Mouse (Mus musculus): ENCODE measurements around the gene Ksr2. TPM values are rescaled to one million over a fixed set of nuclear protein-coding genes. Genes with fewer than 3 reads are reported as not detected.

Ksr2 gene
- polyA plus RNA-seq, 1 experiment from 2014 or later = 0.15 TPM

GRCm38 (mm10) chr5:117554505-117554904, 140.7 kb downstream of the Ksr2 start:
- H3K27ac ChIP-seq = no peak overlapping the region
- H3K4me3 ChIP-seq = no peak overlapping the region
- WGBS = 82% methylated on average over 4 of the region's 4 CpGs
- no peak overlapping the region for H3K4me2 ChIP-seq (replicated peaks)
- peaks cover 10% of the 10 kb centered on the region for H3K4me1 ChIP-seq
- no peaks in the 10 kb centered on the region for H3K9me3 ChIP-seq
- no peak for ATAC-seq (ENCODE audit: low FRiP score, low read depth)
- H3K9ac ChIP-seq = no peak overlapping the region
- no peaks in the 10 kb centered on the region for H3K27me3 ChIP-seq
- no peaks in the 10 kb centered on the region for H3K36me3 ChIP-seq

- Histone ChIP-seq H3K4me3 (no peak overlapping the region), H3K4me2 (replicated peaks) (no peak overlapping the region), H3K36me3 (no peaks in the 10 kb centered on the region), H3K9ac (no peak overlapping the region), H3K9me3 (no peaks in the 10 kb centered on the region), H3K4me1 (peaks cover 2% of the 10 kb centered on the region; the same call in 1 of the 2 replicates), H3K27me3 (no peaks in the 10 kb centered on the region), H3K27ac (no peak overlapping the region)
- whole genome bisulfite sequencing = 63% methylated on average over 9 of the region's 9 CpGs
- ATAC-seq (ENCODE audit: low FRiP score, low read depth) = no peak
These were observed 142.8 kb downstream of the Ksr2 start for GRCm38 (mm10) chr5:117556570-117556969.

GRCm38 (mm10) chr5:117561080-117561479, 147.3 kb downstream of the Ksr2 start:
- no peaks in the 10 kb centered on the region for H3K4me1 ChIP-seq
- H3K27ac ChIP-seq = no peak overlapping the region
- H3K27me3 ChIP-seq = no peaks in the 10 kb centered on the region
- 85% methylated on average over 2 of the region's 2 CpGs for WGBS
- no peak for ATAC-seq (ENCODE audit: low FRiP score, low read depth)
- no peak overlapping the region for H3K4me2 ChIP-seq (replicated peaks)
- no peak overlapping the region for H3K4me3 ChIP-seq
- H3K36me3 ChIP-seq = no peaks in the 10 kb centered on the region
- no peaks in the 10 kb centered on the region for H3K9me3 ChIP-seq
- H3K9ac ChIP-seq = no peak overlapping the region

- Histone ChIP-seq H3K4me2 (replicated peaks) (no peak overlapping the region), H3K4me3 (no peak overlapping the region), H3K9me3 (no peaks in the 10 kb centered on the region), H3K9ac (no peak overlapping the region), H3K27ac (no peak overlapping the region), H3K27me3 (no peaks in the 10 kb centered on the region), H3K4me1 (no peaks in the 10 kb centered on the region), H3K36me3 (no peaks in the 10 kb centered on the region)
- 19% methylated on average over 12 of the region's 12 CpGs for WGBS
- no peak for ATAC-seq (ENCODE audit: low FRiP score, low read depth)
These were observed 152.4 kb downstream of the Ksr2 start for GRCm38 (mm10) chr5:117566051-117566665.

- Histone ChIP-seq H3K27ac (no peak overlapping the region), H3K4me2 (replicated peaks) (no peak overlapping the region), H3K36me3 (no peaks in the 10 kb centered on the region), H3K9ac (no peak overlapping the region), H3K27me3 (no peaks in the 10 kb centered on the region), H3K4me1 (no peaks in the 10 kb centered on the region), H3K9me3 (no peaks in the 10 kb centered on the region), H3K4me3 (no peak overlapping the region)
- WGBS = 45% methylated on average over 6 of the region's 6 CpGs
- ATAC-seq (ENCODE audit: low FRiP score, low read depth) = no peak
These were observed 155.5 kb downstream of the Ksr2 start for GRCm38 (mm10) chr5:117569190-117569795.

GRCm38 (mm10) chr5:117572428-117572827, 158.6 kb downstream of the Ksr2 start:
- Histone ChIP-seq H3K9ac (no peak overlapping the region), H3K4me3 (no peak overlapping the region), H3K27ac (no peak overlapping the region), H3K9me3 (no peaks in the 10 kb centered on the region), H3K4me2 (replicated peaks) (no peak overlapping the region), H3K4me1 (no peaks in the 10 kb centered on the region), H3K27me3 (no peaks in the 10 kb centered on the region), H3K36me3 (no peaks in the 10 kb centered on the region)
- WGBS = 89% methylated on average over 14 of the region's 14 CpGs
- ATAC-seq (ENCODE audit: low FRiP score, low read depth) = no peak

- no peaks in the 10 kb centered on the region for H3K4me1 ChIP-seq
- no peak overlapping the region for H3K4me3 ChIP-seq
- 82% methylated on average over 7 of the region's 7 CpGs for WGBS
- ATAC-seq (ENCODE audit: low FRiP score, low read depth) = no peak
- H3K9me3 ChIP-seq = no peaks in the 10 kb centered on the region; the same call in 1 of the 2 replicates
- H3K9ac ChIP-seq = no peak overlapping the region
- no peak overlapping the region for H3K4me2 ChIP-seq (replicated peaks)
- H3K27ac ChIP-seq = no peak overlapping the region
- no peaks in the 10 kb centered on the region for H3K27me3 ChIP-seq
- no peaks in the 10 kb centered on the region for H3K36me3 ChIP-seq
These were observed 161.1 kb downstream of the Ksr2 start for GRCm38 (mm10) chr5:117574894-117575293.

GRCm38 (mm10) chr5:117577598-117577997, 163.8 kb downstream of the Ksr2 start:
- ATAC-seq (ENCODE audit: low FRiP score, low read depth) = no peak
- Histone ChIP-seq H3K27ac (no peak overlapping the region), H3K9me3 (no peaks in the 10 kb centered on the region; the same call in 1 of the 2 replicates), H3K4me3 (no peak overlapping the region), H3K27me3 (no peaks in the 10 kb centered on the region), H3K36me3 (no peaks in the 10 kb centered on the region), H3K4me2 (replicated peaks) (no peak overlapping the region), H3K4me1 (no peaks in the 10 kb centered on the region), H3K9ac (no peak overlapping the region)
- 86% methylated on average over 5 of the region's 5 CpGs for WGBS

GRCm38 (mm10) chr5:117581711-117582110, 167.9 kb downstream of the Ksr2 start:
- Histone ChIP-seq H3K9me3 (no peaks in the 10 kb centered on the region; the same call in 1 of the 2 replicates), H3K27ac (no peak overlapping the region), H3K4me3 (no peak overlapping the region), H3K9ac (no peak overlapping the region), H3K4me2 (replicated peaks) (no peak overlapping the region), H3K36me3 (no peaks in the 10 kb centered on the region), H3K27me3 (no peaks in the 10 kb centered on the region), H3K4me1 (no peaks in the 10 kb centered on the region)
- no peak for ATAC-seq (ENCODE audit: low FRiP score, low read depth)
- 81% methylated on average over 3 of the region's 3 CpGs for WGBS

GRCm38 (mm10) chr5:117584428-117584827, 170.6 kb downstream of the Ksr2 start:
- H3K4me2 ChIP-seq (replicated peaks) = no peak overlapping the region
- H3K4me1 ChIP-seq = no peaks in the 10 kb centered on the region
- H3K4me3 ChIP-seq = no peak overlapping the region
- H3K36me3 ChIP-seq = no peaks in the 10 kb centered on the region
- 82% methylated on average over 1 of the region's 1 CpGs for WGBS
- no peak overlapping the region for H3K9ac ChIP-seq
- H3K9me3 ChIP-seq = no peaks in the 10 kb centered on the region
- no peaks in the 10 kb centered on the region for H3K27me3 ChIP-seq
- H3K27ac ChIP-seq = no peak overlapping the region
- no peak for ATAC-seq (ENCODE audit: low FRiP score, low read depth)

- no peak for ATAC-seq (ENCODE audit: low FRiP score, low read depth)
- H3K27me3 ChIP-seq = no peaks in the 10 kb centered on the region
- no peak overlapping the region for H3K27ac ChIP-seq
- H3K9ac ChIP-seq = no peak overlapping the region
- H3K36me3 ChIP-seq = no peaks in the 10 kb centered on the region
- H3K4me2 ChIP-seq (replicated peaks) = no peak overlapping the region
- WGBS = 58% methylated on average over 6 of the region's 6 CpGs
- H3K9me3 ChIP-seq = no peaks in the 10 kb centered on the region
- no peak overlapping the region for H3K4me3 ChIP-seq
- H3K4me1 ChIP-seq = no peaks in the 10 kb centered on the region
These were observed 175.5 kb downstream of the Ksr2 start for GRCm38 (mm10) chr5:117589266-117589665.

- Histone ChIP-seq H3K9ac (no peak overlapping the region), H3K27me3 (no peaks in the 10 kb centered on the region), H3K4me3 (no peak overlapping the region), H3K9me3 (no peaks in the 10 kb centered on the region), H3K4me2 (replicated peaks) (no peak overlapping the region), H3K4me1 (no peaks in the 10 kb centered on the region), H3K27ac (no peak overlapping the region), H3K36me3 (no peaks in the 10 kb centered on the region)
- WGBS = 67% methylated on average over 19 of the region's 19 CpGs
- ATAC-seq (ENCODE audit: low FRiP score, low read depth) = no peak
These were observed 179.5 kb downstream of the Ksr2 start for GRCm38 (mm10) chr5:117593273-117593672.

GRCm38 (mm10) chr5:117596803-117597202, 183.0 kb downstream of the Ksr2 start:
- whole genome bisulfite sequencing = 88% methylated on average over 3 of the region's 3 CpGs
- Histone ChIP-seq H3K9ac (no peak overlapping the region), H3K4me1 (no peaks in the 10 kb centered on the region), H3K27me3 (no peaks in the 10 kb centered on the region), H3K9me3 (no peaks in the 10 kb centered on the region), H3K27ac (no peak overlapping the region), H3K4me2 (replicated peaks) (no peak overlapping the region), H3K36me3 (no peaks in the 10 kb centered on the region), H3K4me3 (no peak overlapping the region)
- ATAC-seq (ENCODE audit: low FRiP score, low read depth) = no peak
